Mouse (Mus musculus): ENCODE data around the gene Lca5l. TPM values are rescaled to one million over a fixed set of nuclear protein-coding genes. Genes with fewer than 3 reads are reported as not detected.
A peak's percentile ranks its signal among the peaks of the same experiment; 100 is the strongest.

The Lca5l gene
- polyA plus RNA-seq, 1 experiment from 2014 or later: 1.7 TPM

DNA sequence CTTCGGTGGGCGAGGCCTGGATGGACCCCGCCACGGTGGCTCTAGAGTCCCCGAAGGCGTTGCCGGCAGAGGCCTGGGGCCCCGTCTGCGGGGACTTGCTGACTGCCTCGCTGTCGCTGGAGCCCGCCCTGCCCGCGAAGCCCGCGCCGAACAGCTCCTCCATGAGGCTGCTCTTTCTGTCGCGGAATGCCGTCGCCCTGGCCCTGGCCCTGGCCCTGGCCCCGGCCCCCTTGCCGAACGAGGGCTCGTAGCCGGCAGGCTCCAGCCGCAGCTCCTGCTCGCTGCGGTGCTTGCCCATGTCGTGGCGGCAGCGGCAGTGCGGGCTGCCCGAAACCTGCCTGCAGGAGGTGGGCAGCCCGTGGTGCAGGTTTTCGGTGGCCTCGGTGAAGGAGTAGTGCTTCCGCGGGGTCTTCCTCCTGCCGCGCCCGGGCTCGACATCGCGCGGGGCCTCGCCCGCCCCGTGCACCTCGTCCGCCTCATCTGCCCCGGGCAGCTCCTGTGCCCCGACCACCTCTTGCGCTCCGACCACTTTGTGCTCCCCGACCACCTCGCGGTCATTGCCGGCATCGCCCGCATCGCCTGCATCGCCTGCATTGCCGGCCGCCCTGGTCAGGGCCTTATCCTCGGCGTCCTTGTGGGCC, 32.9 kb downstream of the Lca5l start:
- peak; percentile 86 for ATAC-seq

DNA sequence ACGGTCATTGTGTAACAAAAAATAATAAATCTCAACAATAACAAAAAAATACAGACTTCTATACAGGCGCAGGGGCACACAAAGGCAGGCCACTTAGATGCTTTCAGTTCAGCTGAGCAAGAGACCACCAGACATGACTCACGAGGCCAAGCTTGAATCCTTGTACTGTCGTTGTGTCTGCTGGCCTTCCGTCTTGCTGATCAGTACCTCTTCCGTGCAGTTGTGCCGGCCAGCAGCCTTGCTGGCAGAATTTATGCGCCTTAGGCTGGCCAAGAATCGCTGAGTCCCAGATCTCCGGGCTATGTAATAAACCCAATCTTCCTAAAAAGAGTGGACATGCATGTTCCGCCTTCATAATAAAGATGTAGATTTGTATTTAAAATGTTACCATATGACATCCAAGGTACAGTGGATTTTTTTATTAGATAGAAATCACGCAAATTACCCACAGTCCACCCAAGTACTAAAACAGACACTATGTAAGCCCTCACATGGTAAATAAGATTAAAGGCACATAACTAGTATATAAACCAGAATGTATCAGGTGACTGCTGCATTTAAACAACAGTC, 33.5 kb downstream of the Lca5l start:
- H3K4me2 ChIP-seq (ENCODE audit: low read length): peak overlapping the region; percentile 96
- H3K27me3 ChIP-seq (ENCODE audit: control insufficient read depth, insufficient read depth, low read depth, low read length): no peaks in the 10 kb centered on the region
- H3K9ac ChIP-seq (ENCODE audit: low read depth, low read length): peak overlapping the region; percentile 90
- H3K36me3 ChIP-seq (ENCODE audit: control insufficient read depth, insufficient read depth, low read length): peaks cover 15% of the 10 kb centered on the region
- peak; percentile 32; the same call in 1 of the 2 replicates for ATAC-seq
- peak overlapping the region; percentile 81 for H3K27ac ChIP-seq (ENCODE audit: low read length)
- peak overlapping the region; percentile 50 for H3K4me3 ChIP-seq (ENCODE audit: low read depth, low read length)
- peaks cover 10% of the 10 kb centered on the region for H3K4me1 ChIP-seq (ENCODE audit: control insufficient read depth, insufficient read depth, low read length)
- 51% methylated on average over 12 of the region's 12 CpGs for WGBS
- H3K9me3 ChIP-seq (replicated peaks; ENCODE audit: control insufficient read depth, low read length, poor library complexity, severe bottlenecking): no peaks in the 10 kb centered on the region

More for the DNA sequence above, 32.9 kb downstream of the Lca5l start:
- Histone ChIP-seq H3K36me3 (ENCODE audit: control insufficient read depth, insufficient read depth, low read length) (peaks cover 10% of the 10 kb centered on the region; the same call in 1 of the 2 replicates), H3K4me3 (ENCODE audit: low read depth, low read length) (peak overlapping the region; percentile 50), H3K9ac (ENCODE audit: low read depth, low read length) (peak overlapping the region; percentile 90), H3K4me1 (ENCODE audit: control insufficient read depth, insufficient read depth, low read length) (peaks cover 10% of the 10 kb centered on the region), H3K27ac (ENCODE audit: low read length) (peak overlapping the region; percentile 81), H3K27me3 (ENCODE audit: control insufficient read depth, insufficient read depth, low read depth, low read length) (no peaks in the 10 kb centered on the region), H3K9me3 (replicated peaks; ENCODE audit: control insufficient read depth, low read length, poor library complexity, severe bottlenecking) (no peaks in the 10 kb centered on the region), H3K4me2 (ENCODE audit: low read length) (peak overlapping the region; percentile 96)
- WGBS: under 1% methylated on average over 65 of the region's 67 CpGs

DNA sequence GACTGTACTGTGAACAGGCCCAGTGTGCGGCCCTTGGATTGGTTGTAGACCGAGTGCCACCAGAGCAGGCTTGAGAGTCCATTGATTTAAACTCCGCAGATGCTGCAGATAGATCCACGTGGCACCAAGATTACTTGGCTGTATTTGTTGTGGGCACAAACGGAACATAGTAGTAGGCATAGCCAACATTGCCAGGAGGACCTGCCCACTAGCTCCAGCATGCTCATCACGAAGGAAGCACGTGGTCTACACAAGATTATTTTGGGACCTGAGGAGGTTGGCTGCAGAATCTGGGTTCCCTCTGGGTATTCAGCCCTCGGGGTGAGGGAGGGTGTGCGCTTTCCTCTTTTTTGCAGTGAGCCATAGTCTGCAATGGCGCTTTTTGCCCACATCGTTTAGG, 34.9 kb downstream of the Lca5l start:
- Histone ChIP-seq H3K27ac (ENCODE audit: low read length) (no peak overlapping the region), H3K4me2 (ENCODE audit: low read length) (no peak overlapping the region), H3K36me3 (ENCODE audit: control insufficient read depth, insufficient read depth, low read length) (peaks cover 18% of the 10 kb centered on the region), H3K4me3 (ENCODE audit: low read depth, low read length) (no peak overlapping the region), H3K27me3 (ENCODE audit: control insufficient read depth, insufficient read depth, low read depth, low read length) (no peaks in the 10 kb centered on the region), H3K9me3 (replicated peaks; ENCODE audit: control insufficient read depth, low read length, poor library complexity, severe bottlenecking) (no peaks in the 10 kb centered on the region), H3K9ac (ENCODE audit: low read depth, low read length) (no peak overlapping the region), H3K4me1 (ENCODE audit: control insufficient read depth, insufficient read depth, low read length) (peaks cover 10% of the 10 kb centered on the region)
- ATAC-seq: no peak
- WGBS: 91% methylated on average over 11 of the region's 11 CpGs

DNA sequence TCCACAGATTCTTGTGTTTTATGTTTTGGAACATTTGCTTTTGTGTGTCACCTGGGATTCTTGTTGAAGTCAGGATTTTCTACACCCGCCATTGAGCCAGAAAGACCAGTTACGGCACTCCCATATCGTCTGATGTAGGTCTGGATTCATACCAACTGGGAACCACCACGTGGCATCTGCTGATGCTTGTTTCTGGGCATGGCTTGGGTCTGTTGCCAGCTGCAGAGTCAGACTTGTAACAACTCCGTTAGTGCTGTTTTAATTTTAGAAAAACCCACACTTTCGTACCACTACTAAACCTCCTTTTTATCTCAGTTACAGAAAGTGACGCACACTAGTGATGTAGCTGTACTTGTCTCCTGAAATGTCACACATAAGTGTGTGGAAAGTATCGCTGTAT, 36.1 kb downstream of the Lca5l start:
- Histone ChIP-seq H3K4me2 (ENCODE audit: low read length) (no peak overlapping the region), H3K36me3 (ENCODE audit: control insufficient read depth, insufficient read depth, low read length) (peaks cover 18% of the 10 kb centered on the region), H3K9me3 (replicated peaks; ENCODE audit: control insufficient read depth, low read length, poor library complexity, severe bottlenecking) (no peaks in the 10 kb centered on the region), H3K9ac (ENCODE audit: low read depth, low read length) (no peak overlapping the region), H3K4me1 (ENCODE audit: control insufficient read depth, insufficient read depth, low read length) (peaks cover 10% of the 10 kb centered on the region), H3K27me3 (ENCODE audit: control insufficient read depth, insufficient read depth, low read depth, low read length) (no peaks in the 10 kb centered on the region), H3K4me3 (ENCODE audit: low read depth, low read length) (no peak overlapping the region), H3K27ac (ENCODE audit: low read length) (no peak overlapping the region)
- WGBS: 92% methylated on average over 8 of the region's 8 CpGs
- ATAC-seq: no peak

DNA sequence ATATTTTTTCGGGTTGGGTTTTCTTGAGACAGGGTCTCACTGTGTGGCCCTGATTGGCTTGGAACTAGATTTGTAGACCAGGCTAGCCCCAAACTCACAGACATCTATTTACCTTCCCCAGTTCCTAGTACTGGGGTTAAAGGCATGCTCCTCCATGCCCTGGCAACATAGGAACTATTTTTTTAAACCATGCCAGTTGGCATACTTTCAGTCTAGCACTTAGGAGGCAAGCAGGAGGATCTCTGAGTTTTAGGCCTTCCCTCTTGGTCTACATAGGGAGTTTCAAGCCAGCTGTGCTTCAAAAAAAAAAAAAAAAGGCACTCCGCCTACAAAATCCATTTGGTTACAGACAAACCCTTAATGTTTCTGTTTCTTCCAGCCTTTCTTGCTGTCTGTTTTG, 37.6 kb downstream of the Lca5l start:
- Histone ChIP-seq H3K4me3 (ENCODE audit: low read depth, low read length) (no peak overlapping the region), H3K27me3 (ENCODE audit: control insufficient read depth, insufficient read depth, low read depth, low read length) (no peaks in the 10 kb centered on the region), H3K9me3 (replicated peaks; ENCODE audit: control insufficient read depth, low read length, poor library complexity, severe bottlenecking) (no peaks in the 10 kb centered on the region), H3K4me1 (ENCODE audit: control insufficient read depth, insufficient read depth, low read length) (peaks cover 5% of the 10 kb centered on the region), H3K27ac (ENCODE audit: low read length) (no peak overlapping the region), H3K9ac (ENCODE audit: low read depth, low read length) (no peak overlapping the region), H3K36me3 (ENCODE audit: control insufficient read depth, insufficient read depth, low read length) (peaks cover 18% of the 10 kb centered on the region), H3K4me2 (ENCODE audit: low read length) (no peak overlapping the region)
- no peak for ATAC-seq
- WGBS: 91% methylated on average over 2 of the region's 2 CpGs

DNA sequence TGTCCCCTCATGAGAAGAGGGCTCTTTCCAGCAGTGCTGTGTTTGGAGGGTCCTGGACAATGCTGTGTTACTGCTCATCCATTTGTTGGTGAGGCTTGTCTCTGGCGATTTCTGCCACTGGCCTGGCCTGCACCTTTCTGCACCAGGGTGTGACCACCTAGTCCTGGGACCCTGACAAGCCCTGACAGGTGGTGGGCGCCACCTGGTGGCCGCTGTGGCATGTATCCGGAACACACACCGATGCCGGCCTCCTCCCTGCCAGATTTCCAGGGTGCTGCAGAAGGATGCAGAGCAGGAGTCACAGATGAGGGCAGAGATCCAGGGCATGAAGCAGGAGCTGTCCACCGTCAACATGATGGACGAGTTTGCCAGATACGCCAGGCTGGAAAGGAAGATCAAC, 40.5 kb downstream of the Lca5l start:
- peak; percentile 46; the same call in 1 of the 2 replicates for ATAC-seq
- H3K4me1 ChIP-seq (ENCODE audit: control insufficient read depth, insufficient read depth, low read length): peaks cover 9% of the 10 kb centered on the region
- H3K36me3 ChIP-seq (ENCODE audit: control insufficient read depth, insufficient read depth, low read length): peaks cover 15% of the 10 kb centered on the region
- H3K9ac ChIP-seq (ENCODE audit: low read depth, low read length): no peak overlapping the region
- WGBS: 16% methylated on average over 9 of the region's 9 CpGs
- no peaks in the 10 kb centered on the region for H3K9me3 ChIP-seq (replicated peaks; ENCODE audit: control insufficient read depth, low read length, poor library complexity, severe bottlenecking)
- H3K27ac ChIP-seq (ENCODE audit: low read length): no peak overlapping the region
- H3K27me3 ChIP-seq (ENCODE audit: control insufficient read depth, insufficient read depth, low read depth, low read length): no peaks in the 10 kb centered on the region
- H3K4me3 ChIP-seq (ENCODE audit: low read depth, low read length): no peak overlapping the region
- H3K4me2 ChIP-seq (ENCODE audit: low read length): no peak overlapping the region

DNA sequence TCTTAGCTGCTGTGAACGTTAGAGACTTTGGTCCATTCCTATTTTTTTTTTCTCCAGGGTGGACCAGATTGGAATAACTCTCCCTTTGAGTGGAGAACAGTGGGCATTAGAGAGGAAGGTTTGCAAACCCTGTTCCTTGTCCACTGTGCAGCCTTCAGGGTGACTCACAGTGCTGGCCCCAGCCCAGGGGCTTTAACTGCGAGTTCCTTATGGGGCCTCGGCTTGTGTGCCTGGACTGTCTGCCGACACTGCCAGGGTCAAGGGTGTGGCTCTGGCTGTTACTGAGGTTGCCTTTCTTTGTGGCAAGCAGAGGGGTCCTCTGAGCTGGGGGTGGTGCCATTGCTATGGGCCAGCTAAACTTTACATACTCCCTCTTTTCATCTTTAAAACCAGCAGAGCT, 41.1 kb downstream of the Lca5l start:
- no peak for ATAC-seq
- WGBS: 80% methylated on average over 4 of the region's 4 CpGs
- H3K9ac ChIP-seq (ENCODE audit: low read depth, low read length): no peak overlapping the region

DNA sequence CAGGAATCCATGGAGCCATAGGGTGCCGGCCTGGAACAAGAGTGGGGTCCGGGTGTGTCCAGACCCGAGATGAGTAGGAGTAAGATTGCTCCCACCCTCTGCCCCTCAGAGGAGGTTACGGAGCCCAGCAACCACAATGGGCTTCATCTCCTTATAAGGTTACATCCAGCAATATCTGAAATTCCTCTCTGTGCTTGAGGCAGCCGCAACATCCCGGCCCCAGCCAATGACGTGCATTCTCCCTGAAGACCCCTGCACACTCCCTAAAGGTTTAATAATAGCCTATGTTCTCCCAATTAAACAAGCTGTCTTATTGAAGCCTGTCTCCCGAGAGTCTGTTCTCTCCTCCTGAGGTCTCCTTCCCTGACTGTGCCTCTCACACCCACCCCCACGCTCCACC, 42.8 kb downstream of the Lca5l start:
- H3K9ac ChIP-seq (ENCODE audit: low read depth, low read length): no peak overlapping the region
- WGBS: 78% methylated on average over 9 of the region's 9 CpGs

More for the DNA sequence above, 41.1 kb downstream of the Lca5l start:
- Histone ChIP-seq H3K4me3 (ENCODE audit: low read depth, low read length) (no peak overlapping the region), H3K9me3 (replicated peaks; ENCODE audit: control insufficient read depth, low read length, poor library complexity, severe bottlenecking) (no peaks in the 10 kb centered on the region), H3K4me2 (ENCODE audit: low read length) (no peak overlapping the region), H3K36me3 (ENCODE audit: control insufficient read depth, insufficient read depth, low read length) (peaks cover 12% of the 10 kb centered on the region; the same call in 1 of the 2 replicates), H3K4me1 (ENCODE audit: control insufficient read depth, insufficient read depth, low read length) (peaks cover 14% of the 10 kb centered on the region), H3K27me3 (ENCODE audit: control insufficient read depth, insufficient read depth, low read depth, low read length) (no peaks in the 10 kb centered on the region), H3K27ac (ENCODE audit: low read length) (no peak overlapping the region)

DNA sequence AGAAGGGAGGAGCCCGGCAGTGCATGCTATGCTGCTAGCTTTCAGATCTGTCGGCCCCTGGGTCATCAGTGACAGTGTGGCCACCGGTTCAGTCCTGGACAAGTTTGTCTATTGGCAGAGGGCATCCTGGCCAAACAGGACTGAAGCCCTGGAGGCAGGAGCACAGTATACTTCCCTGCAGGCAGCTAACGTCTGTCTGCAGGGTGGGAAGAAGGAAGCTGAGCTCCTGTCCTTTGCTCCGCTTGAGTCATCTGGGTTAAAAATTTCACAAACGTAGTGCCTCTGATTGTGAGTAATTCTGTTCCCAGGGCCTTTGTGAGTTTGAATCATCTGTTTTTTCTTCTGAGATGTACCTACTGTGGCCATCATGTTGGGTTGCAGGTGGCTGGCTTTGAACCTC, 43.2 kb downstream of the Lca5l start:
- H3K36me3 ChIP-seq (ENCODE audit: control insufficient read depth, insufficient read depth, low read length): peaks cover 4% of the 10 kb centered on the region; the same call in 1 of the 2 replicates
- no peak overlapping the region for H3K9ac ChIP-seq (ENCODE audit: low read depth, low read length)
- 88% methylated on average over 6 of the region's 6 CpGs for WGBS
- no peaks in the 10 kb centered on the region for H3K9me3 ChIP-seq (replicated peaks; ENCODE audit: control insufficient read depth, low read length, poor library complexity, severe bottlenecking)
- no peak overlapping the region for H3K27ac ChIP-seq (ENCODE audit: low read length)
- H3K4me1 ChIP-seq (ENCODE audit: control insufficient read depth, insufficient read depth, low read length): peaks cover 17% of the 10 kb centered on the region
- no peaks in the 10 kb centered on the region for H3K27me3 ChIP-seq (ENCODE audit: control insufficient read depth, insufficient read depth, low read depth, low read length)
- no peak overlapping the region for H3K4me2 ChIP-seq (ENCODE audit: low read length)
- no peak overlapping the region for H3K4me3 ChIP-seq (ENCODE audit: low read depth, low read length)
- ATAC-seq: no peak

More for the DNA sequence above, 42.8 kb downstream of the Lca5l start:
- Histone ChIP-seq H3K27me3 (ENCODE audit: control insufficient read depth, insufficient read depth, low read depth, low read length) (no peaks in the 10 kb centered on the region), H3K27ac (ENCODE audit: low read length) (no peak overlapping the region), H3K4me3 (ENCODE audit: low read depth, low read length) (no peak overlapping the region), H3K4me2 (ENCODE audit: low read length) (no peak overlapping the region), H3K36me3 (ENCODE audit: control insufficient read depth, insufficient read depth, low read length) (peaks cover 8% of the 10 kb centered on the region; the same call in 1 of the 2 replicates), H3K9me3 (replicated peaks; ENCODE audit: control insufficient read depth, low read length, poor library complexity, severe bottlenecking) (no peaks in the 10 kb centered on the region), H3K4me1 (ENCODE audit: control insufficient read depth, insufficient read depth, low read length) (peaks cover 17% of the 10 kb centered on the region)
- ATAC-seq: no peak

Data from midbrain, embryonic 16.5 days (tissue).